Mouse (Mus musculus): Measurements from ENCODE around the gene Minar1.
A peak's percentile ranks its signal among the peaks of the same experiment; 100 is the strongest.

The Minar1 gene

GRCm38 (mm10) chr9:89623006-89623760 lies at the start of gene Minar1:
TSS of gene Minar1 (minus strand) at chr9:89623125.
- DNase-seq (ENCODE audit: low read depth) = no peak

GRCm38 (mm10) chr9:89669878-89670277 lies 47.0 kb upstream of the Minar1 start:
- peak; percentile 72 for DNase-seq (ENCODE audit: low read depth)

GRCm38 (mm10) chr9:89667306-89667942 lies 44.5 kb upstream of the Minar1 start:
- no peak for DNase-seq (ENCODE audit: low read depth)

GRCm38 (mm10) chr9:89650913-89651312 lies 28.0 kb upstream of the Minar1 start:
- DNase-seq (ENCODE audit: low read depth) = no peak

GRCm38 (mm10) chr9:89637453-89637852 lies 14.5 kb upstream of the Minar1 start:
- no peak for DNase-seq (ENCODE audit: low read depth)

GRCm38 (mm10) chr9:89622296-89623005 lies 474 bp downstream of the Minar1 start:
- no peak for DNase-seq (ENCODE audit: low read depth)

- DNase-seq (ENCODE audit: low read depth) = no peak
These were observed 1.2 kb downstream of the Minar1 start for GRCm38 (mm10) chr9:89621750-89622149.

GRCm38 (mm10) chr9:89620347-89620746 lies 2.6 kb downstream of the Minar1 start:
- no peak for DNase-seq (ENCODE audit: low read depth)

- DNase-seq (ENCODE audit: low read depth) = no peak
These were observed 6.0 kb downstream of the Minar1 start for GRCm38 (mm10) chr9:89616946-89617345.

GRCm38 (mm10) chr9:89610592-89610991 lies 12.3 kb downstream of the Minar1 start:
- DNase-seq (ENCODE audit: low read depth) = no peak

- DNase-seq (ENCODE audit: low read depth) = no peak
These were observed 15.6 kb downstream of the Minar1 start for GRCm38 (mm10) chr9:89607321-89607720.

GRCm38 (mm10) chr9:89606256-89606655 lies 16.7 kb downstream of the Minar1 start:
- DNase-seq (ENCODE audit: low read depth) = no peak

GRCm38 (mm10) chr9:89601891-89602290 lies 21.0 kb downstream of the Minar1 start:
- no peak for DNase-seq (ENCODE audit: low read depth)

- no peak for DNase-seq (ENCODE audit: low read depth)
These were observed 22.2 kb downstream of the Minar1 start for GRCm38 (mm10) chr9:89600677-89601076.

- no peak for DNase-seq (ENCODE audit: low read depth)
These were observed 25.9 kb downstream of the Minar1 start for GRCm38 (mm10) chr9:89597071-89597470.

- DNase-seq (ENCODE audit: low read depth) = no peak
These were observed 26.5 kb downstream of the Minar1 start for GRCm38 (mm10) chr9:89596392-89596791.

GRCm38 (mm10) chr9:89592391-89592790 lies 30.5 kb downstream of the Minar1 start:
- no peak for DNase-seq (ENCODE audit: low read depth)

- no peak for DNase-seq (ENCODE audit: low read depth)
These were observed 44.5 kb downstream of the Minar1 start for GRCm38 (mm10) chr9:89578422-89578821.

- DNase-seq (ENCODE audit: low read depth) = no peak
These were observed 70.3 kb downstream of the Minar1 start for GRCm38 (mm10) chr9:89552663-89553062.
